In the genomic region with DNA sequence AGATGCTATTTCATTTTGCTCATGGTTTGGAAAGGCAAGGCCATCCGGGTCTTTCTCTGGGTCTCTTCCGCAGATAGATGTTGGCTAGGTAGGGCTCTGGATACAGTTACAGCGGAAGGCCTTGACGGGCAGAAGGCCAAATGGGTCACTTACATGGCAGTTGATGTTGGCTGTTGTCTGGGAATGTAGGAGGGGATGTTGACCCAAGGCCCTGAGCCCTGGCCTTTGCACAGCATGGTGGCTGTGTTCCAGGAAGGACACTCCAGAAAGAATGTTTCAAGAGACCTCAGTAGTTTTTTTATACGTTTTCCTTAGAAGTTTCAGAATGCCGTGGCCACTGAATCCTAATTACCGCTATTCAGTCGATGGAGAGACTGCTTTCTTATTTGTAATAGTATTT, we compare ENCODE assay signal across 26 mouse cellular contexts. TPM values are rescaled to one million over a fixed set of nuclear protein-coding genes. Genes with fewer than 3 reads are reported as not detected.
A peak's percentile ranks its signal among the peaks of the same experiment; 100 is the strongest.
DNase-seq lines count a peak whose midpoint lies in the region; ATAC-seq and TF ChIP-seq lines count a peak whose summit lies in the region.
"Had no signal": no experiment of that assay in that cellular context is flagged by ENCODE, and none has a peak within 500 bp of the region (broad histone marks: within the 10 kb centered on the region; RNA-seq: fewer than 3 reads in every experiment).

No protein-coding gene starts in this region.

- H3K9ac ChIP-seq in heart, embryonic 12.5 days, result no peak overlapping the region
- H3K9ac ChIP-seq in liver, adult 2 months (ENCODE audit: low read depth, low read length), result no peak overlapping the region
- no peak overlapping the region for H3K9ac ChIP-seq in liver, embryonic 12.5 days
- H3K9ac ChIP-seq: embryonic facial prominence, embryonic 12.5 days; forebrain, postnatal 0 days; heart, embryonic 13.5 days; liver, embryonic 13.5 days; lung, embryonic 15.5 days; neural tube, embryonic 13.5 days had no signal

- peaks cover 7% of the 10 kb centered on the region for H3K4me1 ChIP-seq in heart, embryonic 12.5 days (replicated peaks)
- H3K4me1 ChIP-seq in liver, adult 2 months (ENCODE audit: control insufficient read depth, insufficient read depth, low read length), result peaks cover 2% of the 10 kb centered on the region; the same call in 1 of the 2 replicates
- no peaks in the 10 kb centered on the region for H3K4me1 ChIP-seq in liver, embryonic 12.5 days
- H3K4me1 ChIP-seq: embryonic facial prominence, embryonic 12.5 days; limb, embryonic 10.5 days; liver, embryonic 13.5 days; lung, embryonic 15.5 days; neural tube, embryonic 13.5 days had no signal

- H3K4me2 ChIP-seq in heart, embryonic 12.5 days, result no peak overlapping the region
- no peak overlapping the region for H3K4me2 ChIP-seq in liver, embryonic 12.5 days
- H3K4me2 ChIP-seq: embryonic facial prominence, embryonic 12.5 days; heart, embryonic 13.5 days; liver, embryonic 13.5 days; lung, embryonic 15.5 days; neural tube, embryonic 13.5 days had no signal

- H3K27ac ChIP-seq in heart, embryonic 12.5 days (ENCODE audit: poor library complexity, severe bottlenecking), result no peak overlapping the region
- H3K27ac ChIP-seq in liver, adult 2 months (replicated peaks; ENCODE audit: insufficient read depth, low read depth, low read length), result no peak overlapping the region
- no peak overlapping the region for H3K27ac ChIP-seq in liver, embryonic 12.5 days
- H3K27ac ChIP-seq: embryonic facial prominence, embryonic 12.5 days; heart, embryonic 13.5 days; hindbrain, postnatal 0 days; limb, embryonic 10.5 days; liver, embryonic 13.5 days; lung, embryonic 15.5 days; neural tube, embryonic 13.5 days had no signal

- no peaks in the 10 kb centered on the region for H3K36me3 ChIP-seq in heart, embryonic 12.5 days
- H3K36me3 ChIP-seq in liver, adult 2 months (ENCODE audit: control insufficient read depth, insufficient read depth, low read length), result no peaks in the 10 kb centered on the region
- H3K36me3 ChIP-seq in liver, embryonic 12.5 days, result no peaks in the 10 kb centered on the region
- H3K36me3 ChIP-seq: embryonic facial prominence, embryonic 12.5 days; G1E; heart, embryonic 13.5 days; limb, embryonic 10.5 days; liver, embryonic 13.5 days; lung, embryonic 15.5 days; neural tube, embryonic 13.5 days had no signal

- no peak for TF ChIP-seq POLR2A in liver, adult 2 months (IDR thresholded peaks at IDR 0.05; ENCODE audit: extremely low read depth, insufficient read depth, low read length)

- H3K79me2 ChIP-seq in liver, adult 2 months (ENCODE audit: control insufficient read depth, insufficient read depth, low read length), result no peaks in the 10 kb centered on the region

- 75% methylated on average over 8 of the region's 8 CpGs for WGBS in heart, embryonic 12.5 days
- 44% methylated on average over 8 of the region's 8 CpGs for WGBS in liver, adult 2 months
- WGBS in liver, embryonic 12.5 days (ENCODE audit: insufficient replicate concordance), result 76% methylated on average over 8 of the region's 8 CpGs

- peak; percentile 13 for DNase-seq in embryo, embryonic 10.5 days (ENCODE audit: low spot score)
- DNase-seq in embryo, embryonic 11 days, result no peak
- peak; percentile 19 for DNase-seq in heart, postnatal 4 days
- peak; percentile 84 for DNase-seq in liver, adult 2 months (ENCODE audit: extremely low read depth, low read depth, low spot score)
- DNase-seq in kidney, postnatal 36 days, result peak; percentile 63 to 70
- DNase-seq in spleen, postnatal 4 days (ENCODE audit: low spot score in 2 of 2), result no peak
- DNase-seq: B cell, adult 2 months; cerebellum, adult 9-10 months; forebrain, postnatal 0 days; liver, embryonic 13.5 days; thymus, postnatal 14 days had no signal

- no peak for TF ChIP-seq CTCF in liver, adult 2 months (IDR thresholded peaks at IDR 0.05; ENCODE audit: low read depth, low read length)

- ATAC-seq in heart, embryonic 12.5 days (ENCODE audit: insufficient number of reproducible peaks, low FRiP score), result no peak
- ATAC-seq in liver, embryonic 12.5 days, result no peak
- ATAC-seq: forebrain, postnatal 0 days; hindbrain, postnatal 0 days; intestine, embryonic 16.5 days; midbrain, embryonic 16.5 days; Patski had no signal

- no peaks in the 10 kb centered on the region for H3K9me3 ChIP-seq in heart, embryonic 12.5 days (replicated peaks)
- H3K9me3 ChIP-seq in liver, embryonic 12.5 days (replicated peaks), result no peaks in the 10 kb centered on the region
- H3K9me3 ChIP-seq: embryonic facial prominence, embryonic 12.5 days; heart, embryonic 13.5 days; limb, embryonic 10.5 days; liver, embryonic 13.5 days; lung, embryonic 15.5 days; neural tube, embryonic 13.5 days had no signal

- no peak overlapping the region for H3K4me3 ChIP-seq in heart, embryonic 12.5 days
- H3K4me3 ChIP-seq in liver, adult 2 months (ENCODE audit: insufficient read depth, low read depth, low read length), result no peak overlapping the region
- H3K4me3 ChIP-seq in liver, embryonic 12.5 days, result no peak overlapping the region
- H3K4me3 ChIP-seq: embryonic facial prominence, embryonic 12.5 days; heart, embryonic 13.5 days; limb, embryonic 10.5 days; liver, embryonic 13.5 days; lung, embryonic 15.5 days; myocyte; neural tube, embryonic 13.5 days had no signal

- H3K27me3 ChIP-seq in heart, embryonic 12.5 days (replicated peaks), result no peaks in the 10 kb centered on the region
- no peaks in the 10 kb centered on the region for H3K27me3 ChIP-seq in liver, adult 2 months (ENCODE audit: control insufficient read depth, insufficient read depth, low read length)
- H3K27me3 ChIP-seq in liver, embryonic 12.5 days (replicated peaks), result no peaks in the 10 kb centered on the region
- H3K27me3 ChIP-seq: CH12.LX; embryonic facial prominence, embryonic 12.5 days; heart, embryonic 13.5 days; liver, embryonic 13.5 days; lung, embryonic 15.5 days; neural tube, embryonic 13.5 days; Patski had no signal

RNA-seq across cellular contexts. Expression of a gene that starts 22.9 kb away (rescaled TPM):
- 10 to 100 TPM; 37.9 to 50.1 TPM for total RNA-seq in heart, postnatal 4 days (2021)
- 33.3 and 39.3 TPM in 2 replicates for polyA plus RNA-seq in heart, embryonic 12.5 days (2016; fragmentation: Nextera tagmentation; extraction: Ambion mirVana)
- total RNA-seq in liver, adult 2 months (2014; rRNA removed), result 1.5 and 4.2 TPM in 2 replicates
- 1.1 and 1.4 TPM in 2 replicates for polyA plus RNA-seq in liver, adult 2 months (2012; rRNA removed)
- 0.07 and 0.25 TPM in 2 replicates for polyA plus RNA-seq in liver, embryonic 12.5 days (2016; fragmentation: Nextera tagmentation; extraction: Ambion mirVana)
- total RNA-seq: CH12.LX; megakaryocyte-erythroid progenitor cell, adult 5-6 weeks had no signal
- polyA plus RNA-seq: G1E had no signal

Comparison
In these comparisons a context has a peak if more than half of its experiments do, and no peak if none do; other contexts are left out.
1. DNase-seq: peak in embryo, embryonic 10.5 days (single experiment), heart, postnatal 4 days (single experiment), liver, adult 2 months (single experiment) and kidney, postnatal 36 days (2 of 2); none in embryo, embryonic 11 days (single experiment) and spleen, postnatal 4 days (0 of 2).
2. RNA of a gene that starts 22.9 kb away (polyA plus RNA-seq): 33.3 to 39.3 TPM in heart, embryonic 12.5 days; 1.1 to 1.4 TPM in liver, adult 2 months and 0.07 to 0.25 TPM in liver, embryonic 12.5 days; every median in the first group is over 10 times any median in the second.